Mouse (Mus musculus) thymus, adult 2 months (tissue): ENCODE measurements around the gene Smim5. TPM values are rescaled to one million over a fixed set of nuclear protein-coding genes. Genes with fewer than 3 reads are reported as not detected.

Experiments used
- DNase-seq: peaks from one replicate; pipeline ENCODE4 v3.0.0; 2021
- H3K27ac ChIP-seq: fragments of 200-500 bp; 2 replicates; pipeline ENCODE4 v1.5.1; 2012; ENCODE audit warnings: low read length, control low read depth; ENCODE audit not compliant: control insufficient read depth, insufficient read depth
- H3K27me3 ChIP-seq: fragments of 200-500 bp; 2 replicates; pipeline ENCODE4 v1.6.1; 2012; ENCODE audit warnings: mild to moderate bottlenecking, low read length, moderate library complexity, mixed read lengths; ENCODE audit not compliant: control insufficient read depth, insufficient read depth
- H3K36me3 ChIP-seq: fragments of 200-500 bp; 2 replicates; pipeline ENCODE4 v1.6.1; 2012; ENCODE audit warnings: mild to moderate bottlenecking, low read length, moderate library complexity; ENCODE audit not compliant: control insufficient read depth, insufficient read depth
- H3K4me1 ChIP-seq: fragments of 200-500 bp; replicated peaks from 2 replicates; pipeline ENCODE4 v1.6.1; 2012; ENCODE audit warnings: low read length; ENCODE audit not compliant: control insufficient read depth, insufficient read depth
- H3K4me3 ChIP-seq: fragments of 200-500 bp; 2 replicates; pipeline ENCODE4 v1.5.1; 2012; ENCODE audit warnings: mild to moderate bottlenecking, low read length, control low read depth, moderate library complexity; ENCODE audit not compliant: control insufficient read depth, insufficient read depth
- CTCF ChIP-seq: fragments of 200-500 bp; IDR thresholded peaks from 2 replicates; pipeline ENCODE4 v1.5.1; 2012; ENCODE audit warnings: mild to moderate bottlenecking, control low read depth, low read length, moderate library complexity, borderline replicate concordance; ENCODE audit not compliant: control insufficient read depth, poor library complexity, insufficient read depth; ENCODE audit errors: extremely low read depth
- POLR2A ChIP-seq: fragments of 200-500 bp; IDR thresholded peaks from 2 replicates; pipeline ENCODE4 v1.6.1; 2012; ENCODE audit warnings: mild to moderate bottlenecking, low read length, control low read depth, moderate library complexity; ENCODE audit not compliant: control insufficient read depth, poor library complexity, insufficient read depth; ENCODE audit errors: extremely low read depth
- WGBS: fragments of 180-500 bp; shearing (Covaris S2); methylation state at CpG from one replicate; pipeline ENCODE4 v1.1.7; 2018; 5-methylcytosine and 5-hydroxymethylcytosine counted together
- polyA plus RNA-seq: library from polyadenylated mRNA; depleted of rRNA; stranded (reverse); fragments of >200 nt; gene quantifications from 2 replicates; pipeline ENCODE4 v1.2.3, GENCODE M21; 2012

The Smim5 gene
- polyA plus RNA-seq, 1 experiment: 9.5 TPM

DNA sequence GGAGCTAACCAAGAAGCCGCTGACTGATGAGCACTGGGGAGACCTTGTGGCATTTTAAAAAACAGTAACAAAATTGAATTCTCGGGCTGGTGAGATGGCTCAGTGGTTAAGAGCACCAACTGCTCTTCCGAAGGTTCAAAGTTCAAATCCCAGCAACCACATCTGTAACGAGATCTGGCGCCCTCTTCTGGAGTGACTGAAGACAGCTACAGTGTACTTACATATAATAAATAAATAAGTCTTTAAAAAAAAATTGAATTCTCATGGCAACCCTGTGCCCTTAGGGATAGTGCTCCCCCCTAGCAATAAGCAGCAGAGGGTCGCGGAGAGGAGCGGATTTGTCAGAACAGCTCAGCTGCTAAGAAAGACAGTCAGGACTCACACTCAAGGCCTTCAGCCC, 35.9 kb upstream of the Smim5 start:
- no peak for TF ChIP-seq CTCF
- TF ChIP-seq POLR2A: no peak
- Histone ChIP-seq H3K4me3 (no peak overlapping the region), H3K36me3 (no peaks in the 10 kb centered on the region), H3K4me1 (peaks cover 6% of the 10 kb centered on the region; the same call in 1 of the 2 replicates), H3K27ac (no peak overlapping the region), H3K27me3 (peaks cover 6% of the 10 kb centered on the region; the same call in 1 of the 2 replicates)
- DNase-seq: no peak
- WGBS: 87% methylated on average over 8 of the region's 8 CpGs

DNA sequence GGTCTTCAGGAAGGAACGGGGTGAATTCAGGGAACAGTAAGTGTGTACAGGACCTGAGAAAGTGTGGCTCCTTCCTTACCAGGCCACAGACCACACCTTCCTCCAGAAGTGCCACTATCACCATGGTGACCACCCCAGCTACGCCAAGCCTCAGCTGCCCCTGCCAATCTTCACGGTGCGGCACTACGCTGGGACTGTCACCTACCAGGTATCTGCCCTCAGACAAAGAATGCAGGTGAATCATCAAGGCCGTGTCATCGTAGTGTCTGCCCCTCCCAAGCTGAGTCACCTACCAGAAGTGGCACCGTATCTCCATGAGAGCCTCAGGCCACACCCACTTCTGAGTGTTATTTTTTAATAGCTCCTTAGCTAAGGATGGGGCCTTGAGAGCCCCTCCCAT, 30.4 kb upstream of the Smim5 start:
- no peaks in the 10 kb centered on the region for H3K36me3 ChIP-seq
- H3K27ac ChIP-seq: no peak overlapping the region
- WGBS: 14% methylated on average over 8 of the region's 8 CpGs

DNA sequence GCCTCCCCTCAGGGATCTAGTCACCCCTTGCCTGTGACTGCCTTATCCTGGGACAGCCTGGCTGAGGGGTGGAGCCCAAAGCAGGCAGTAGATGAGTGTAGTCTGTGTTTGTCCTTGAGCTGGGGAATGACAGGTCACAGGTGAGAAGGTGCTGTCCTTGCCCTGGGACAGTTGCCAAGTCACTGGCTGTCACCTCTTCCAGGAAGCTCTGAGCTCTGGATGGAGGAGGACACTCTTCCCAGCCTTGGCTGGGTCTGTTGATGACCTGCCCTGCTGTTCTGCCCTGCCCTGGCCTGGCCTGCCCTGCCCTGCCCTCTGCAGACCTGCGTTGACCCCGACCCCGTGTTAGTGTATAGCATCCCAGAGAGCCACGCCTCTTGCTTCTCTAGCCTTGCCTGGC, 27.3 kb upstream of the Smim5 start:
- DNase-seq: no peak
- Histone ChIP-seq H3K4me1 (peaks cover 7% of the 10 kb centered on the region), H3K27ac (no peak overlapping the region), H3K27me3 (no peaks in the 10 kb centered on the region), H3K4me3 (no peak overlapping the region), H3K36me3 (no peaks in the 10 kb centered on the region)
- 89% methylated on average over 4 of the region's 4 CpGs for WGBS
- no peak for TF ChIP-seq POLR2A
- TF ChIP-seq CTCF: no peak

More for the DNA sequence above, 30.4 kb upstream of the Smim5 start:
- DNase-seq: no peak
- TF ChIP-seq CTCF (no peak), POLR2A (no peak)
- Histone ChIP-seq H3K27me3 (no peaks in the 10 kb centered on the region), H3K4me1 (no peaks in the 10 kb centered on the region), H3K4me3 (no peak overlapping the region)

DNA sequence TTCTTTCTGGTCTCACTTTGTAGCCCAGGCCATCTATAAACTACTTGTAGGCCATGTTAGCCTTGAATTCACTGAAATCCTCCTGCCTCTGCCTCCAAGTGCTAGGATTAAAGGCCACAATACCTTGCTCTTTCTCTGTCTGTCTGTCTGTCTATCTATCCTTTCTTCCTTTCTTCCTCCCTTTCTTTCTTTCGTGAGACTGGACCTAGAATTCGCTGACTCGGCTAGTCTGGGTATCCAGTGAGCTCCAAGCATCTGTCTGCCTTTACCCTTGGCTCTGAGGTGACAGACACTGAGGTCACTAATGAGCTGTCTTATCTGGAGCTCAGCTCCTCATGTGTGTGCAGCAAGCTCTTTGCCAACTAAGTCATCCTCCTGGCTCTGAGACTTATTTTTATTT, 23.8 kb upstream of the Smim5 start:
- Histone ChIP-seq H3K27me3 (no peaks in the 10 kb centered on the region), H3K36me3 (no peaks in the 10 kb centered on the region), H3K27ac (no peak overlapping the region), H3K4me1 (peaks cover 9% of the 10 kb centered on the region), H3K4me3 (no peak overlapping the region)
- WGBS: 90% methylated on average over 3 of the region's 3 CpGs
- no peak for TF ChIP-seq CTCF
- TF ChIP-seq POLR2A: no peak
- DNase-seq: no peak

DNA sequence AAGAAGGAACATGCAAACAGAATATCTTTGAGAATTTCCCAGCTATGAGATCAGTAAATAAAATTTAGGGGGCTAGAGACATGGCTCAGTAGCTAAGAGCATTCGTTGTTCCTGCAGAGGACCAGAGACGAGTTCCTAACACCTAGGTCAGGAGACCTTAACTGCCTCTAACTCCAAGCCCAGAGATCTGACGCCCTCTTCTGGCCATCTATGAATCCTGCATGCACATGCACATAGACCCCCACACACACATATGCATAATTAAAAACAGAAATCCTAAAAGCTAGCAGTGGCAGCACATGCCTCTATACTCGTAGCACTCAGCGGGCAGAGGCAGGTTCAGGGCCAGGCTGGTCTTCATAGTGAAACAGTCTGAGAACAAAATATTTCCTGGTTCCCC, 23.3 kb upstream of the Smim5 start:
- Histone ChIP-seq H3K27ac (no peak overlapping the region), H3K36me3 (no peaks in the 10 kb centered on the region), H3K4me1 (peaks cover 9% of the 10 kb centered on the region), H3K27me3 (no peaks in the 10 kb centered on the region), H3K4me3 (no peak overlapping the region)
- WGBS: 96% methylated on average over 5 of the region's 5 CpGs
- DNase-seq: no peak
- TF ChIP-seq POLR2A: no peak

DNA sequence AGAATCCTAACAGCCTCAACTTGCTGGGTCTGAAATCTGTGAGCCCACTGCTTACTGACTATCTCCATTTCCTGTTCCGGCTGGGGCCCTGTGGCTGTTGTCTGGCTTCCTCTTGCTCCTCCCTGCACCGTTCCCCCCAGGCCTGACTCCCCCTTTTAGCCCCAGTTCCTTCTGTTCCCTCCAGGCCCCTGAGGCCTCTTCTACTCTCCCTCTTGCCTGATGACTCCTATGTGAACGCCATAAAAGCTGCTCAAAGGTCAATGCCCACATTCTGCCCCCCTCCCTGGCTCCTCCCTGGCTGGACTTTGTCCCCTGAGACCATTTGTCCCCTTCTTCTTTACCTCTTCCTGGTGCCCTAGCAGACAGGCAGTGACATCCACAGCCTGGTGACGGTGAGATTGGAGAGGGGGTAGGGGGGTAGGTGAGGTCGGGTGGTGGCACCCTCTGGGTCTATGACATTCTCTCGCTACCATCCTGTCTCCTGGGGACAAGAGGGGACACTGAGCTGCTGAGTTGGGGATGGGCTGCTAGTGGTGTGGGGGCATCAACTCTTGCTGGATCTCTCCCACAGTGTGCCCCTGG, 22.5 kb upstream of the Smim5 start:
- Histone ChIP-seq H3K36me3 (no peaks in the 10 kb centered on the region), H3K27me3 (no peaks in the 10 kb centered on the region), H3K27ac (no peak overlapping the region), H3K4me3 (no peak overlapping the region), H3K4me1 (peaks cover 9% of the 10 kb centered on the region)
- TF ChIP-seq POLR2A (no peak), CTCF (no peak)
- no peak for DNase-seq
- WGBS: 45% methylated on average over 6 of the region's 6 CpGs

- no peak for DNase-seq
- no peaks in the 10 kb centered on the region for H3K27me3 ChIP-seq
- WGBS: 95% methylated on average over 8 of the region's 8 CpGs
- no peak for TF ChIP-seq POLR2A
- no peak for TF ChIP-seq CTCF
- no peak overlapping the region for H3K4me3 ChIP-seq
- no peaks in the 10 kb centered on the region for H3K36me3 ChIP-seq
- no peak overlapping the region for H3K27ac ChIP-seq
- H3K4me1 ChIP-seq: peaks cover 9% of the 10 kb centered on the region
These were observed 21.7 kb upstream of the Smim5 start for GRCm38 (mm10) chr11:115878071-115878470.
